Mouse (Mus musculus) cerebellum, adult 11 months (tissue): ENCODE data around the gene Tff2.

Experiments used
- DNase-seq: peaks from one replicate; pipeline ENCODE4 v3.0.0; 2022

Gene Tff2

GRCm38 (mm10) chr17:31144040-31145037, at the start of gene Tff2:
Tff2 (minus strand) TSS chr17:31144282.
- no peak for DNase-seq

GRCm38 (mm10) chr17:31193360-31193759, 49.3 kb upstream of the Tff2 start:
- DNase-seq: no peak

DNA sequence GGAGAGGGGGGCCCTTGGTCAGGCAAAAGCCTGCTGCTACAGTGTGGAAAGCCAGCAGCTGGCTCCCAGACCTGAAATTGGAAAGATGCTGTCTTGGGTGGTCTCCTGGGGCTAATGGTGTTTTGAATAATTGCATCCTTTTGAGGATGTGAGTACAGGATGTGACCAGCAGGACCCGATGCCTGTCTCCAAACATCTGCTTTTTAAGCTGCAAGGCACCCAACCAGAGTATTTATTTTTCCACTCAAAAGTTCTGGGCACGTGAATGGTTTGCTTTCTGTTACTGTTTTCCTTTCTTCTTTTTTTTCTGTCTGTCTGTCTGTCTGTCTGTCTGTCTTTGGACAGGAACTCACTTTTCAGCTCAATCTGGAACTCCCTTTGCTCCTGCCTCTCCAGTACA, 48.6 kb upstream of the Tff2 start:
- no peak for DNase-seq

- no peak for DNase-seq
These were observed 47.7 kb upstream of the Tff2 start for GRCm38 (mm10) chr17:31191825-31192224.

- peak; percentile 80 for DNase-seq
These were observed 43.3 kb upstream of the Tff2 start for GRCm38 (mm10) chr17:31187370-31187769.

GRCm38 (mm10) chr17:31184269-31184990, 40.3 kb upstream of the Tff2 start:
- DNase-seq: no peak

DNA sequence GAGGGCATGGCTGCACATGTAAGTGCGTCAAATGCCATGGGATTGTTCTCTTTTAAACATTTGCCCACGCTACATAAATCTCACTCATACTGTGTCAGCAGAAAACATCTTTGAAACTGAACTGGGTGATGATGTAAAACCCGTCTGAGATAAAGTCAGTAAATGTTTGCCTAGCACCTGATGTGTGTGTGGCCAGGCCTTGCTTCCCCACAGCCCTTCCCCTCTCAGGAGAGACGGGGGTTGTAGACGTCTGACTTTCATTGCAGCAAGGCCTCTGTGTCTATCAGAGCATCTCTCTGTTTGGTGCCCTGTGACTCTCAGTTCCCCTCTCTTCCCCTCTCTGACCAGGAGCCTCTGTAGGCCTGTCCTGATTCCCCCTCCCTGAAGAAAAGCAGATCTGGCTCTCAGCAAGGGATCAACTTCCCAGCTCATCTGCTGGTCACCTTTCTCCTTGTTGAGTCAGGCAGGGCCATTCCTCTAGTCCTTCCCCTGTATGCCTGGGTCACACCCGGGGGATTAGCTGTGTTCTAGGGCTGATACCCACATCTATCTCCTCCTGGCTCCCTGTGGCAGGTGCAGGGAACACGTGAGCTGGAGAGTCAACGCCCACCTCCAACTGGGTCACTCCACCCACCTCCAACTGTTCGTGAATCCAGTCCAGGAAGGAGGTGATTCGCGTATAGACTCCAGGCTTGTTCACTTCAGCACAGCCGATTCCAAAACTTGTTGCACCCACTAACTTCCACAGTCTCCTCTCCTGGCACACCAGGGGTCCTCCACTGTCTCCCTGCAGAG, 39.3 kb upstream of the Tff2 start:
- DNase-seq: peak; percentile 35

GRCm38 (mm10) chr17:31181490-31181889, 37.4 kb upstream of the Tff2 start:
- no peak for DNase-seq

GRCm38 (mm10) chr17:31176321-31176720, 32.2 kb upstream of the Tff2 start:
- no peak for DNase-seq

GRCm38 (mm10) chr17:31169796-31170195, 25.7 kb upstream of the Tff2 start:
- no peak for DNase-seq

DNA sequence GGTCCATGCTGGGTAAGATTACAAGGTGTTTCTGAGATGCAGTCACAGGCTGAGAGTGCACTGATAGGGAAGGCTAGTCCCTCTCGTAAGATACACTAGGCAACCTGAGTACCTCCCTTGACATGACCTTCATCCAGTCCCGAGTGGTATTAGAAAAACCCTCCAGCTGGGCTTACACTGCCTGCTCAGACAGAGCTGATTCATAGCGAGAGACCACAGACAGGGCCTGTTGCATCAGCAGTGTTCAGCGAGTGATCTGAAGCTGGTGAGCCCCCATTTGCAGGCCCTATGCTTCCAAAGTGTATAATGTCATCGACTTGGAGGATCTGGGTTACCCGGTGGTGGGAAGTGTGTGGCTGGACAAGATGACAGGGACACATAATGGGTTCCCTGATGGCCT, 21.0 kb upstream of the Tff2 start, which contains the start of gene Tff1:
Tff1 (minus strand) TSS at position 151 of the 400 bp plus-strand sequence.
- no peak for DNase-seq

DNA sequence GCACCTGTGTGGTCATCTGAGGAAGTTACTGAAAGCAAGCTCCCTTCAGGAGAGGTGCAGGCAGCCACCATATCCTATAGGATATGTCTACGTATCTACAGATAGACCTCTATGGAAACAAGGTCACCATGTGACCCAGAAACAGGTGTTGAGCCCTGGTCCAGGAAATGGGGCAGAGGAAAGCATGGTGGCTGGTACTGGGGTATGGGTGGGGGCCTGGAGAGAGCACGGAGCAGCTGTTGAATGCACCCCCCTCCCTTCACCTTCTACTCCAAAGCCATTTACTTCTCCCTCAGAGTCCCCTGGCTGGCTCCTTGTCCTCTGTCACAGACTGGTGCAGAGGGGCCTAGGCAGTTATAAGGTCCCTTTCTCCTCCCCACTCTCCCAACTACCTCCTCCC, 19.7 kb upstream of the Tff2 start:
- no peak for DNase-seq

GRCm38 (mm10) chr17:31162607-31163006, 18.5 kb upstream of the Tff2 start:
- no peak for DNase-seq

DNA sequence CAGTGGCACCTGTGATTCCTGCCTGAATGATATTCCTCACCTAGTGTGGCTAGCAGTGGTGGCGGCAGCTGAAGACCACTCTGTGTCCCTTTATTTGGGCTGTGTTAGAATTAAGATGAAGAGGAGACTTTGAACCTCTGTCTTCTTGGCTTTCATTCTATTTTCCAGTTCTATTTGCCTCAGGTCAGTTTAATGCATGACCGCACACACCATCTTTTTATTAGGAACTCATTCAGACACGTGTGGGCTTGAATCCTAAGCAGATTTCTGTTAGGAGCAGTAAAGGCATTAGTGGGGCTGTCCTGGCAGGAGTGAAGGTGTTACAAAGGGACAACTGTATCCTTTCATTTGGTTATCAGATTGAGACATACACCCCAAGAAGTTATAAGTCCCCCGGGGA, 16.2 kb upstream of the Tff2 start:
- no peak for DNase-seq

DNA sequence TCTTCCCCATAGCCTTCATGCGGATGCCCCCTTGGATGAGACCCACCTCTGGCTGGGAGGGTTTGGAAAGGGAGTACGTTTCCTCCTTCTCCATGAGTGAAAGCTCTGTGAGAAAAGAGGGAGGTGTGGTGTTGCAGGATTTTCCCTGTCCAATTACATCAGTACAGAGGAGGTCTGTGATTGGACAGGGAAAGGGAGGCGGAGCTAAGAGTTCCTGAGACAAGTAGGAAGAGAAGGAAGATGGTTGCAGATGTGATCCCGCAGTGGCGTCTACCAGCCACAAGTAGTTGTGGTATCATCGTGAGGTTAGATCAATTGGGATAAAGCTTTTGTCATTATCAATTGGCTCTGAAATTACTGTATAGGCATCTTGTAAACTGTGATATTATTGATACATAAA, 13.8 kb upstream of the Tff2 start:
- no peak for DNase-seq

- no peak for DNase-seq
These were observed 9.7 kb upstream of the Tff2 start for GRCm38 (mm10) chr17:31153785-31154184.

GRCm38 (mm10) chr17:31152966-31153499, 9.0 kb upstream of the Tff2 start:
- DNase-seq: no peak

DNA sequence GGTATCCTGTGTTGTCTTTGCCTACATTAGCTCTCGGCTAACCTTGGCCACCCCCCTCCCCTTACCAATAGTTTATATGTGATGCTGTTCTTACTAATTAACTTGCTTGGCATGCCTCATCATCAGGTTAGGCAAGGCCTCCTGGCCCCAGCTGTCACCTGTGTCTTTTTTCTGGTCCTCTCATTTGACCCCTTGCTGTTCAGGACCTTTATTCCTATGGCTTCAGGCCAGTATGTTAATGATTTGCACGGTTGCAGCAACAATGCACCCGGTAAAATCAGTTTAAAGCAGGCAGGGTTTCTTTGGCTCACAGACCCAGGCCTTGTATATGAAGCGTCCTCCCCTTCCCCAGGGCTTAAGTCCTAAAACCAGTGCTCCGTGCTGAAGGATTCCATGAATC, 8.4 kb upstream of the Tff2 start:
- DNase-seq: no peak

- no peak for DNase-seq
These were observed 1.9 kb upstream of the Tff2 start for GRCm38 (mm10) chr17:31145998-31146397.

DNA sequence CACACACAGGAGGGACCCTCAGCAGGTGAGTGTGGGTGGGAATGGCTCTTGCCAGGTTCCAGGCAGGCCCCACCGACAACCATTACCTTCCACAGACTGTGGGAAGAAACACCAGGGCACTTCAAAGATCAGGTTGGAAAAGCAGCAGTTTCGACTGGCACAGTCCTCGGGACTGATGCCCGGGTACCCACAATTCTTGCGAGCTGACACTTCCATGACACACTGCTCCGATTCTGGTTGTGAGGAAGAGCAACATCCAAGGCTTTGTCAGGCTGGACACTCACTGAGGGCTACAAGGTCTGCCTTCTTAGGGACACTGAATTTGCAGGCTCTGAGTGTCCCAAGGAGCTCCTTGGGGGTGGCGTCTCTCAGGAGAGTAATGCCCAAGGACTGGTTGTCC, 2.0 kb downstream of the Tff2 start:
- no peak for DNase-seq

DNA sequence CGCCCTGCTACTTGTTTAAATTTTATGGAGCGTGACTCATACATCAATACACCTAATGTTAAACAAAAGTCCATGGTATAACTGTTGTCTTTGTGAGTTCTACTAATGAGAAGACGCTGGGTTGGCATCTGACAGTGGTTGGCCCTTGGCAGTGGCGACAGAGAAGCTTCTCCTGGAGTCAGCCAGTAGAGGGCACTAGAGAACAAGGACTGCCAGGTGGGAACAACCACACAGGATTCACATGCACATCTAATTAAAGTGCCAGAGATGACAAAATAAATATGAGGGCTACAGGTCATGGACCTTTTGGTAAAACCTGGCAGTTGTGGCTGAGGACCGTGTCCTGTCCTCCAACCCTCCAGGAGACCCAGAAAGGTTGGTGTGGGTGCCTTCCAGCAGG, 5.7 kb downstream of the Tff2 start:
- peak; percentile 68 for DNase-seq

GRCm38 (mm10) chr17:31136821-31137220, 7.3 kb downstream of the Tff2 start:
- no peak for DNase-seq

GRCm38 (mm10) chr17:31136291-31136690, 7.8 kb downstream of the Tff2 start:
- no peak for DNase-seq
